Mouse (Mus musculus) erythroblast, embryonic 14.5 days (primary cell): ENCODE measurements around the gene Shank2.

Experiments used
- GATA1 ChIP-seq: IDR thresholded peaks from 2 replicates; pipeline ENCODE4 v1.6.1; 2012; ENCODE audit warnings: low read length, inconsistent platforms, mixed read lengths
- TAL1 ChIP-seq: IDR thresholded peaks from 3 replicates; pipeline ENCODE4 v1.6.1; 2012; ENCODE audit warnings: low read length, inconsistent platforms, mixed read lengths

- no peak for TF ChIP-seq GATA1
- TF ChIP-seq TAL1: no peak
These were observed 312.8 kb downstream of the Shank2 start for GRCm38 (mm10) chr7:144314438-144315105.
